Mouse (Mus musculus): Measurements from ENCODE around the gene Flt4. TPM values are rescaled to one million over a fixed set of nuclear protein-coding genes. Genes with fewer than 3 reads are reported as not detected.

The Flt4 gene
- polyA plus RNA-seq, 1 experiment from 2014 or later, result 9.3 TPM

- H3K9me3 ChIP-seq (ENCODE audit: control insufficient read depth, low read length), result no peaks in the 10 kb centered on the region
- H3K36me3 ChIP-seq (ENCODE audit: control insufficient read depth, insufficient read depth, low read length), result no peaks in the 10 kb centered on the region
- H3K27me3 ChIP-seq (ENCODE audit: control insufficient read depth, insufficient read depth, low read length), result no peaks in the 10 kb centered on the region
- peak overlapping the region; percentile 56 to 66 for H3K27ac ChIP-seq (replicated peaks in 1 of 2; ENCODE audit: control insufficient read depth in 1 of 2, insufficient read depth in 1 of 2, low read depth in 2 of 2, low read length in 2 of 2)
- WGBS, result 47% methylated on average over 4 of the region's 4 CpGs
- H3K4me3 ChIP-seq (ENCODE audit: control insufficient read depth in 1 of 2, insufficient read depth in 1 of 2, low read depth in 1 of 2, low read length in 2 of 2), result no peak overlapping the region
- no peak overlapping the region for H3K4me2 ChIP-seq (ENCODE audit: low read length)
- no peak overlapping the region for H3K9ac ChIP-seq (ENCODE audit: low read length)
- H3K4me1 ChIP-seq (ENCODE audit: control insufficient read depth in 2 of 2, insufficient read depth in 2 of 2, low read length in 2 of 2), result peaks cover 22 to 25% of the 10 kb centered on the region in 2 experiments
- 0 out of 2 replicates have a peak, but pooled peaks have one; percentile 10 for ATAC-seq (ENCODE audit: insufficient number of reproducible peaks, insufficient read depth, low FRiP score, low read depth)
These were observed 49.0 kb downstream of the Flt4 start for GRCm38 (mm10) chr11:49658065-49658464.

GRCm38 (mm10) chr11:49658791-49659469 is 49.9 kb downstream of the Flt4 start:
- peak; percentile 73; the same call in 1 of the 2 replicates for ATAC-seq (ENCODE audit: insufficient number of reproducible peaks, insufficient read depth, low FRiP score, low read depth)
- H3K9me3 ChIP-seq (ENCODE audit: control insufficient read depth, low read length), result no peaks in the 10 kb centered on the region
- H3K36me3 ChIP-seq (ENCODE audit: control insufficient read depth, insufficient read depth, low read length), result no peaks in the 10 kb centered on the region
- peaks cover 20 to 22% of the 10 kb centered on the region in 2 experiments for H3K4me1 ChIP-seq (ENCODE audit: control insufficient read depth in 2 of 2, insufficient read depth in 2 of 2, low read length in 2 of 2)
- H3K4me2 ChIP-seq (ENCODE audit: low read length), result peak overlapping the region; percentile 0; the same call in 1 of the 2 replicates
- H3K4me3 ChIP-seq (ENCODE audit: control insufficient read depth in 1 of 2, insufficient read depth in 1 of 2, low read depth in 1 of 2, low read length in 2 of 2), result no peak overlapping the region
- 18% methylated on average over 10 of the region's 10 CpGs for WGBS
- H3K9ac ChIP-seq (ENCODE audit: low read length), result no peak overlapping the region
- peak overlapping the region; percentile 66 to 91 for H3K27ac ChIP-seq (replicated peaks in 1 of 2; ENCODE audit: control insufficient read depth in 1 of 2, insufficient read depth in 1 of 2, low read depth in 2 of 2, low read length in 2 of 2)
- no peaks in the 10 kb centered on the region for H3K27me3 ChIP-seq (ENCODE audit: control insufficient read depth, insufficient read depth, low read length)

DNA sequence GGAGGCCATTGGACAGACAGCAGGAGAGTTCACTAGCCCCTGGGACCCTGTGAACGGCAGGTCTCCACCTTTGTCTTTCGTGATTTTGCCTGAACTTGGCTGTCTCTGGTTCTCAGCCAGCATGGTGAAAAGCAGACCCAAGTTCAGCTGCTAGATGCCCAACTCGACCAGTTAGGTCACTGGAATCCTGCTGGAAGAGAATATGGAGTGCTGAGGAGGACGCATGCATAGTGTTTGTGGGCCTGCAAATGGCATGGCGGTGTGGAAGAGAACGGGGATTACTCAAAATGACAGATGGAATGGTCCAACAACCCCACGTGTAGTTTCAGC is 50.4 kb downstream of the Flt4 start:
- WGBS, result 65% methylated on average over 7 of the region's 7 CpGs
- Histone ChIP-seq H3K27me3 (ENCODE audit: control insufficient read depth, insufficient read depth, low read length) (no peaks in the 10 kb centered on the region), H3K27ac (replicated peaks in 1 of 2; ENCODE audit: control insufficient read depth in 1 of 2, insufficient read depth in 1 of 2, low read depth in 2 of 2, low read length in 2 of 2) (peak overlapping the region; percentile 66 to 91), H3K4me3 (ENCODE audit: control insufficient read depth in 1 of 2, insufficient read depth in 1 of 2, low read depth in 1 of 2, low read length in 2 of 2) (no peak overlapping the region), H3K9ac (ENCODE audit: low read length) (no peak overlapping the region), H3K4me2 (ENCODE audit: low read length) (no peak overlapping the region), H3K36me3 (ENCODE audit: control insufficient read depth, insufficient read depth, low read length) (no peaks in the 10 kb centered on the region), H3K9me3 (ENCODE audit: control insufficient read depth, low read length) (no peaks in the 10 kb centered on the region), H3K4me1 (ENCODE audit: control insufficient read depth in 2 of 2, insufficient read depth in 2 of 2, low read length in 2 of 2) (peaks cover 20 to 22% of the 10 kb centered on the region in 2 experiments)
- ATAC-seq (ENCODE audit: insufficient number of reproducible peaks, insufficient read depth, low FRiP score, low read depth), result no peak

- H3K9me3 ChIP-seq (ENCODE audit: control insufficient read depth, low read length), result no peaks in the 10 kb centered on the region
- no peak overlapping the region for H3K4me2 ChIP-seq (ENCODE audit: low read length)
- 0 out of 2 replicates have a peak, but pooled peaks cover 2% of the 10 kb centered on the region for H3K36me3 ChIP-seq (ENCODE audit: control insufficient read depth, insufficient read depth, low read length)
- no peak overlapping the region for H3K4me3 ChIP-seq (ENCODE audit: control insufficient read depth in 1 of 2, insufficient read depth in 1 of 2, low read depth in 1 of 2, low read length in 2 of 2)
- H3K4me1 ChIP-seq (ENCODE audit: control insufficient read depth in 2 of 2, insufficient read depth in 2 of 2, low read length in 2 of 2), result peaks cover 20 to 26% of the 10 kb centered on the region in 2 experiments
- no peaks in the 10 kb centered on the region for H3K27me3 ChIP-seq (ENCODE audit: control insufficient read depth, insufficient read depth, low read length)
- no peak overlapping the region for H3K9ac ChIP-seq (ENCODE audit: low read length)
- no peak overlapping the region for H3K27ac ChIP-seq (replicated peaks in 1 of 2; ENCODE audit: control insufficient read depth in 1 of 2, insufficient read depth in 1 of 2, low read depth in 2 of 2, low read length in 2 of 2)
- WGBS, result 54% methylated on average over 15 of the region's 15 CpGs
- ATAC-seq (ENCODE audit: insufficient number of reproducible peaks, insufficient read depth, low FRiP score, low read depth), result no peak
These were observed 53.3 kb downstream of the Flt4 start for GRCm38 (mm10) chr11:49662292-49662780.

DNA sequence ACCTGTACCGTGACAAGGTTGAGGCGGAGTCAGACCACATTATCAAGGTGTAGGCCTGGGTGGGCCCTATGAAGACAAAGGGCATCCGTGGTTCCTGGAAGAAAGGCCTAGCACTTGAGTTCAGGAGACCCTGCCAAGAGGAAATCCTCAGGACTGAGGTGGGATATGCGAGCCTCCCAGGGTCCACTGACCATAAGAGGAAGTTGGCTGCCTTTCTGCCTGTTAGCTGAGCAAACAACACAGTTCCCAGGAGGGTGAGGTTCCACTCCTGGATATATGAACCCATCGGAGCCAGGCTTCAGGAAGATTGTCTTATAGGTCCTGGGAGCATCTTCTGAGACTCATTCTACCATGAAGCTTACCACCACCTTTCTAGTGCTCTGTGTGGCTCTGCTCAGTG is 54.2 kb downstream of the Flt4 start, which contains the start of gene Scgb3a1:
Scgb3a1 (plus strand) TSS at position 301 of the 400 bp plus-strand sequence.
- no peaks in the 10 kb centered on the region for H3K9me3 ChIP-seq (ENCODE audit: control insufficient read depth, low read length)
- H3K36me3 ChIP-seq (ENCODE audit: control insufficient read depth, insufficient read depth, low read length), result peaks cover 8% of the 10 kb centered on the region
- no peak within 1 kb of the TSS for H3K27ac ChIP-seq (replicated peaks in 1 of 2; ENCODE audit: control insufficient read depth in 1 of 2, insufficient read depth in 1 of 2, low read depth in 2 of 2, low read length in 2 of 2)
- 79% methylated on average over 5 of the region's 5 CpGs for WGBS
- H3K4me1 ChIP-seq (ENCODE audit: control insufficient read depth in 2 of 2, insufficient read depth in 2 of 2, low read length in 2 of 2), result peaks cover 11 to 16% of the 10 kb centered on the region in 2 experiments
- H3K27me3 ChIP-seq (ENCODE audit: control insufficient read depth, insufficient read depth, low read length), result no peaks in the 10 kb centered on the region
- no peak within 1 kb of the TSS for H3K9ac ChIP-seq (ENCODE audit: low read length)
- no peak within 1 kb of the TSS for H3K4me3 ChIP-seq (ENCODE audit: control insufficient read depth in 1 of 2, insufficient read depth in 1 of 2, low read depth in 1 of 2, low read length in 2 of 2)
- ATAC-seq (ENCODE audit: insufficient number of reproducible peaks, insufficient read depth, low FRiP score, low read depth), result no peak
- no peak within 1 kb of the TSS for H3K4me2 ChIP-seq (ENCODE audit: low read length)

DNA sequence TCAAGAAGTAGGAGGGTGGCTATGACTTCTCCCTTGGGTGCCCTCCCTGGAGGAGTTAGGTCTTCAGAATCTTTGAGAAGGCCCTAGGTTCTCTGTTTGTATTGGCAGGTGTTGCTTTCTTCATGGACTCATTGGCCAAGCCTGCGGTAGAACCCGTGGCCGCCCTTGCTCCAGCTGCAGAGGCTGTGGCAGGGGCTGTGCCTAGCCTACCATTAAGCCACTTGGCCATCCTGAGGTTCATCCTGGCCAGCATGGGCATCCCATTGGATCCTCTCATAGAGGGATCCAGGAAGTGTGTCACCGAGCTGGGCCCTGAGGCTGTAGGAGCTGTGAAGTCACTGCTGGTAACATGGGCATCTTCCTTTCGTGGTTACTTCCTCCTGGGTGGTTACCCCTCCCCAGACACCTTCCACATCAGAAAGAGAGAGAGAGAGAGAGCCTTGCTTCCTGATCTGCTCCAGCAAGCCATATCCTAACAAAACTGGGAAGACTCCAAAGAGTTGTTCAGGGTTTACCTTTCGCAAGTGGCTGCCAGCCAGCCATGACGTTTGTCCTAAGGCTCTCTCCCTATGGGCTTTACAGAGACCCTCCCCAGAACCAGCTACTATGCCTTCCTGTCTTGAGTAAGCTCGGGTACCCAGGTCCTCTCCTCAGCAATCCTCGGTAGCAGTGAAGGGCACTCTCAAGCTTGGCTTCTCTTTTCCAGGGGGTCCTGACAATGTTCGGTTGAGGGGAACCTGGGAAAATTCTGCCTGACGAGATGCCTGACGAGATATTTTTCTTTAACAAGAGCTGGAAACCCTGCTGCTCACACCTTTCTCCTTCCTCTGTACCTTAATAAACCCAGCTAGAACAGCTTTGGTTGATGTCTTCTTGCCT is 55.4 kb downstream of the Flt4 start:
- Histone ChIP-seq H3K27ac (replicated peaks in 1 of 2; ENCODE audit: control insufficient read depth in 1 of 2, insufficient read depth in 1 of 2, low read depth in 2 of 2, low read length in 2 of 2) (no peak overlapping the region), H3K36me3 (ENCODE audit: control insufficient read depth, insufficient read depth, low read length) (peaks cover 20% of the 10 kb centered on the region), H3K9me3 (ENCODE audit: control insufficient read depth, low read length) (no peaks in the 10 kb centered on the region), H3K4me3 (ENCODE audit: control insufficient read depth in 1 of 2, insufficient read depth in 1 of 2, low read depth in 1 of 2, low read length in 2 of 2) (no peak overlapping the region), H3K9ac (ENCODE audit: low read length) (no peak overlapping the region), H3K4me1 (ENCODE audit: control insufficient read depth in 2 of 2, insufficient read depth in 2 of 2, low read length in 2 of 2) (peaks cover under 1 to 4% of the 10 kb centered on the region in 2 experiments; a peak in 1 of 4 replicates), H3K4me2 (ENCODE audit: low read length) (no peak overlapping the region), H3K27me3 (ENCODE audit: control insufficient read depth, insufficient read depth, low read length) (no peaks in the 10 kb centered on the region)
- 75% methylated on average over 12 of the region's 12 CpGs for WGBS
- no peak for ATAC-seq (ENCODE audit: insufficient number of reproducible peaks, insufficient read depth, low FRiP score, low read depth)

DNA sequence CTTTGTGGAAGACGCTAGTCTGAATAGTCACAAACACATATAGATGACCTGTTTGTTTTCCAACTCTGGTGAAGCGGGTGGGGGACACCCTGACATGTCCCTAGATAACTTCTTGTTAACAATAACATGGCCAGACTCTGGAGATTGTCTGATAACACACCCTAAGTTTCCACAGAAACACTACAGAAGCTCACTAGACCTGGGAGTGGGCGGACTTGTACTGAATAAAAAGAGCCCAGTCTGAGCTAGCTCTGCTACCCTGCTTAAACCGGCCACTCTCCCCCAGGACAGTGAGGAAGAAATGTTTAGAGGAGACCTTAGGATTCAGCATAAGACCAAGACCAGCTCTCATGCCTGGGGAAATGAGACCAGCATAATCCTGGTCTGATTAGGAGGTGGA is 56.4 kb downstream of the Flt4 start:
- Histone ChIP-seq H3K4me3 (ENCODE audit: control insufficient read depth in 1 of 2, insufficient read depth in 1 of 2, low read depth in 1 of 2, low read length in 2 of 2) (no peak overlapping the region), H3K4me2 (ENCODE audit: low read length) (no peak overlapping the region), H3K27ac (replicated peaks in 1 of 2; ENCODE audit: control insufficient read depth in 1 of 2, insufficient read depth in 1 of 2, low read depth in 2 of 2, low read length in 2 of 2) (no peak overlapping the region), H3K4me1 (ENCODE audit: control insufficient read depth in 2 of 2, insufficient read depth in 2 of 2, low read length in 2 of 2) (0 out of 4 replicates have a peak, but pooled peaks cover 0 to 4% of the 10 kb centered on the region in 2 experiments), H3K27me3 (ENCODE audit: control insufficient read depth, insufficient read depth, low read length) (no peaks in the 10 kb centered on the region), H3K36me3 (ENCODE audit: control insufficient read depth, insufficient read depth, low read length) (peaks cover 29% of the 10 kb centered on the region), H3K9ac (ENCODE audit: low read length) (no peak overlapping the region), H3K9me3 (ENCODE audit: control insufficient read depth, low read length) (no peaks in the 10 kb centered on the region)
- WGBS, result 59% methylated on average over 4 of the region's 4 CpGs
- peak; percentile 35; the same call in 1 of the 2 replicates for ATAC-seq (ENCODE audit: insufficient number of reproducible peaks, insufficient read depth, low FRiP score, low read depth)

Data from heart, embryonic 14.5 days (tissue).